Mouse (Mus musculus): ENCODE measurements at regions not wholly inside any gene's neighbourhood (a gene's known extent, or its start where the extent isn't known, plus 50 kb on each side); places are given as distances from the start of the nearest gene placed in this dataset.

DNA sequence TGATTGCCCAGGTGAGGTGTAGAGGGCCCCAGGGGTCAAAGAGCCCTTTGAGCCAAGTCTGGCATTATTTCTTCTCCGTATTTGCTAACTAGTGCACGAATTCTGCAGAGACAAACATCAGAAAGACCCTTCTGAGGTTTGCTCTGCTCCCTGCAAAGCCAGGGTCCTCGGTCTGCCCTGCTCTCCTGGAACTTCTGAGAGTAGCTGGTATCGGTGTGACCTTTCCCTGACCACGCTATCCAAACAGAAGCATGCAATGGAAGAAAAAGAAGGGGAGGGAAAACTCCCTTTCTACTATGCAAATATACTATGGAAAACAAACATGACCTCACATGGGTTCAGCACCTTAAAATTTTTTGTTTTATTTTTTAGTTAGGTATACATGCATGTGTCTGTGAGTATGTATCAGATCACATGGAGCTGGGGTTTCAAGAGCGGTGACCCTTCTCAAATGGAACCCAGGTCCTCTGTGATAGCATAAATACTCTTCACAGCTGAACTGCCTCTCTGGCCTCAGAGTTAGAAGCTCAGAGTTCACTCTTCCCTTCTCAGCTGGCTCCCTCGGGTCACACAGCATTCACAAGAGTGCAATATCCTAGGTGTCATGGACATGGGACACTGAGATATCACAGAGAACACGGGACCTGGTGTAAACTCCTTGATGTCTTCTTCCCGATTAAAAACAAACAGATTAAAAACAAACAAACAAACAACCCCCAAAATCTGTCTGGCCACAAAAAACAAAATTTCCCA, 144.7 kb downstream of the Bcl2l11 start:
- no peak for TF ChIP-seq EP300 (IDR thresholded peaks at IDR 0.05; ENCODE audit: low read depth)
- TF ChIP-seq CTCF (IDR thresholded peaks at IDR 0.05; ENCODE audit: low read depth) = no peak
